Mouse (Mus musculus) kidney, adult 9 months (tissue): ENCODE measurements at regions not wholly inside any gene's neighbourhood (a gene's known extent, or its start where the extent isn't known, plus 50 kb on each side); places are given as distances from the start of the nearest gene placed in this dataset.

Experiments
- DNase-seq: peaks from one replicate; pipeline ENCODE4 v3.0.0; 2022

GRCm38 (mm10) chr2:161339327-161340001 is 230.6 kb upstream of the Chd6 start:
- DNase-seq: no peak

DNA sequence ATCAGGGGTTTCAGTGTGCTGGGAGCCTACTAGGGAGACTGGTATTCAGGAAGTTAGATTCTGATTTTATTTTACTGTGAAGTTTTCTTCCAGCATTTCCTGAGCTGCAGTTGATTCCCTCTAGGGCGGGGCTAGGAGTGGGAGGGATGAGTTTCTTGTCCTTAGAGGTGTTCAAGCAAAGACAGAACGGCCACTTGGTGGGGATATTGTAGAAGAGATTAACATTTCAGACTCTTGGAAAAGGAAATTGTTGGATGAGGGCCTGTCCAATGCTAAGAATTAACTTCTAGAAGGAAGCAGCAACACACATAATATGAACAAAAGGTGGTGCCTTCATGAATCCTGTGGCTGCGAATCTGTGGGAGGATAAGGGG is 230.1 kb upstream of the Chd6 start:
- DNase-seq: no peak

DNA sequence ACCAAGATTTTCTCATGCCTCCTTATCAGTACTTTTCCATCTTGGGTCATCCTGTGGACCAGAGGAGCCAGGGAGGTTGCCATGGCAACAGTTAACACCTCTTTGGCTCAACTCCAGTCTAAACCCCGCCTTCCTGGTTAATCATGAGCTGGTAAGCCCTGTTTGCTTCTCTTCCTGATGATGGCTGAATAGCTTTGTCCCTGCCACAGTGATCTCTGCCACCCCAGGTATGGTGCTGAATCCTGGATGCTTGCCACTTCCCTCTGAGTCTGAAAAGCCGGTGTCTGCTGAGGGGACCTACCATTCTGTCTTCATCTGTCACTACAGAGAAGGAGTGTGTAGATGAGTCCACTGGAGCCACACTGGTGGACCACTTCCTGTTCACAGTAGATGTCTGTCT is 223.8 kb upstream of the Chd6 start:
- DNase-seq: peak; percentile 62

GRCm38 (mm10) chr2:161331850-161332365 is 223.0 kb upstream of the Chd6 start:
- DNase-seq: no peak

- DNase-seq: no peak
Measured at GRCm38 (mm10) chr2:161302796-161303195, 193.9 kb upstream of the Chd6 start.

DNA sequence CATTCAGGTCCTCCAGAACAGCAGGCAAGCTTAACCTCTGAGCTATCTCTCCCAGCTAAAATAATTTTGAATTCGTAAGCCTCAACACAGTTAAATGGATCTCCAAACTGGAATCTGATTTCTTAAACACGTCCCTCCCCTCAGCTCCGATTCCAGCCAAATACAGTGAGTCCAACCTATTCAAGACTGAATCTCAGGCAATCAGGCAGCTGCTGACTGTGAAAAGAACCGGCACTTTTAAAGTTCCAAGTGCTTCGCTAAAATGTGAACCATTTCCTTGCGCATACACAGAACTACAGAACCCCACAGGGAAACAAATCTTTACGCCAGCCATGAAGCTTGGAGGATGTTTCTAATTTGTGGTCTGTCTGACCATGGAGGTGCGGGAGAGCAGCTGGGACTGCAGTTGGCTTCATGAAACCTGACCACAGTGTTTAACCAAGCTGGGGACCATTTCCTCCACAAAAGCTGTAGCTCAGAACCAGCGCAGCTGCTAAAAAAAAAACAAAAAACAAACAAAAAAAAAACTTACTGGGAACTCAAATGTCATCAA is 160.1 kb upstream of the Chd6 start:
- DNase-seq: no peak

GRCm38 (mm10) chr2:161266476-161266875 is 157.6 kb upstream of the Chd6 start:
- no peak for DNase-seq

DNA sequence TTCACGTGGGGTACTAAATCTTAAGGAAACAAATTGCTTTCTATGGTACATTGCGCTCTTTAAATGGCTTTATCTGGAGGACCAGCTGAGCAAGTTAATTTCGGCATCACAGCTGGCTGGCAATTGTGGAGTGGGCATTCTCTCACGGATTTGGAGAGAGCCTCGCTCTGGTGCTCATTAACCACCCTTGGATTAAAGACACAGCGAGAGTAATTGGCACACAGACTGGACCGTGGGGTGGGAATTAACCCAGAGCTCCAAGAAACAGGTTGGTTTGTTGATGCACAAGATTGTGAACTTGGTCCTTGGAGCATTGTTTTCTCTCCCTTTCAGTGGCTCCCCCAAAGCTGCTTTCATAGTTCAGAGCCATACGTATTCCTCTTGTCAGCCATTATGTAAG is 156.3 kb upstream of the Chd6 start:
- peak; percentile 36 for DNase-seq

DNA sequence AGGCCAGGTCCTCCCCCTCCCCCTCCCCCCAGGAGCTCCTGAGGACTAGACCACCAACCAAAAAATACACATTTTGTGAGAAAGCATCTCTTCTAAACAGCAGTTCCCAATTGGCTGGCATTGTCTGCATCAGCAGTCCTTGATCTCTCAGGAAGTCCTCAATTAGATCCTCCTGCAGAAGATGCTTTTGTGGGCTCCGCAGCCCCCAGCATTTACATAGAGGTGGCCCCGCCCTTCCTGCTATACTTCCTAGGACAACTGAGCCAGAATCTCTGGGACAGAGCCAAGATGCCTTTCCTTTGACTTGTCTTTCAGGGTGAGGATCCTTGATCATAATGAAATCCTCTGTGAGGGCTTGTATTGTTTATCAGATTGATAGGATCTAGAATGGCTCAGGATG is 143.9 kb upstream of the Chd6 start:
- DNase-seq: no peak

DNA sequence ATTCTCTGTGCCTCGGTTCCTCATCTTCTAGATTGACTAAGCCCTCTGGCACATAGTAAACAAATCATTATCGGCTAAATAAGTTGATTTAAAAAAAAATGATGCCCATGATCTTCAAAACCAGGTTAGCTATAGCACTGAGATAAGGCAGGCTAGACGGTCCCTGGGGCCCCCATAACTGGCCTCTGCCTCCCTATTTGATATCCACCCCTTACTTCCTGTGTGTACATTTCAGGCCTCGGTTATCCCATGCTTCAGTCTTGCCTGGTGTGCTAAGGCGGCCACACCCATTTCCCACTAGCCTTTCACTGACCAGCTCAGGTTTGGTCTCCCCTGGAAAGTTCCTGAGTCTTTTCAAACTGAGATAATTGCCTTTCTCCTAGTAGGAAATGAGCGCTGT is 132.8 kb upstream of the Chd6 start:
- DNase-seq: no peak

- no peak for DNase-seq
Measured at GRCm38 (mm10) chr2:161237280-161237819, 128.5 kb upstream of the Chd6 start.

DNA sequence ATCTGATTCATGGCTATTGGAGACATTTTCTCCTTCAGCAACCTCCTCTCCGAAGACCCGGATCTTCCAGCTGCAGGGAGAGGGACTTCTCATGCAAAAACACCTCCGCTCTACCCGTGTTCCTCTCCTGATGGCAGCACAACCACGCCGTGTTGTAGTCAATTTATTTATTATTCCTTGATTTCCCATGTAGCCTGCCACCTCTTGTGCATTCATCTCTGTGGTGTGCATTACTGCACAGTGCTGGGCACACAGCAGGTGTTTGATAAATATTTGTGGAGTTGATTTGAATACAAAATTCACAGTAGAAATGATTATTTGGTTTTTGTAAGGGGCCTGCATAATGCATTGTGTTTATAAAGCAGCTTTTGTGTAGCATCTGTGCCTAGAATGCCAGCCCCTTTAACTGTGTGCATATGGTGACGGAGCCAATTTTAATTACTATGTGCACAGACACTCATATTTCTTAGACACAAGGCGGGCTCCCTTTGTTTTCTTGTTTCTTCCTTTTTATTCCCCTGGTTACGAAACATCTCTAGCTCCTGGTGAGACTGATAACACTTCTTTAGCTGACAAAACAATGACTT is 124.4 kb upstream of the Chd6 start:
- DNase-seq: no peak

GRCm38 (mm10) chr2:161231405-161231804 is 122.5 kb upstream of the Chd6 start:
- no peak for DNase-seq

DNA sequence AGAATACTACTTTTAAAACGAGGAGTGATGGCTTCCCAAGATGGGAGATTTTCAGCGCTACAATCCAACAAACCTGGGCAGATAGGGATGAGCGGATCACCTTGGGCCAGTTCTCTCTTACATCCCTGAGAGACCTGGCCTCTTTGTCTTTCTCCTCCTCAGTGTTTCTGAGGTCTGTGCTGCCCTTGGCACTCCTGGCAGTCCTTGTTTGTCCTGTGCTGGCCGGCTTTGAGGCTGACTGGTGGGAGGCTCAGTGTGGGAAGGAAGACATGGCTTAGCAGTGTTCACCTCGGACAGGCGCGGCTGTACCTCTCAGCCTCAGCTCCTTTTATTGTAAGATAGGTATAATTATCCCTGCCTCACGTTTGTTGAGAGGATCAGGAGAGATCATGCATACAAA is 106.9 kb upstream of the Chd6 start:
- no peak for DNase-seq

DNA sequence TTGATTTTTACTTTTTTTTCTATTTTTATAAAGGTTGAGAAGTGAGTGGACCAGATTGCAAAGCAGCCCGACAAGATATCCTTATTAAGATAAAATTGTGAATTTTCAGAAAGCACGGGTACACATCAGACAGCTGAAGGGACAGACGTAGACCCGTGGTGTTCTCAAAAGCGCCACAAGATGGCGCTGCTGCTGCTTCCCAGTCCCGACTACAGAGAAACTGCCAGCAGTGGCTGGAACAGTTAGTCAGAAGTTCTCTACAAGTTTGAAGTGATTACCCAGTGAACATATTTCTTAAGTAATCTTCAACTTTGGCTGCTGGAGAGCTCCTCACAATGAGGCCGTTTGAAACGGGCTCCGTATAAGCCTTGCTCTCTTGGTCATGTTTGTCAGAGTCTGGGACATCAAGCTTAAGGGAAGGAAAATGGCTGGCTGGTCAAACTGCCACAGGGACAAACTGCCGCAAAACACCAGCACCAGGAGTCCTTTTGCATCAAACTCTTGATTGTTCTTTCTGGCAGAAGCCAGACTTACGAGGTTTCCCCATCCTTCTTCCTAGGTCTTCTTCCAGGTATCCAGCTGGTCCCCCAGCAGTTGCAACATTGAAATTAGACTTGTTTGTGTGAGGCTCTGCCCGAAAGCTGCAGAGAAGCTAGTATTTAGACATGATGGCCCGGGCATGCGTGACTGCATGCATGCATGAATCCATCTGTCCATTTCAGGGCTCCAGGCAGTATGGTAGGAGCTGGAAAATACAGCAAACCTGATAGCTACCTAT is 106.0 kb upstream of the Chd6 start:
- DNase-seq: peak; percentile 77

DNA sequence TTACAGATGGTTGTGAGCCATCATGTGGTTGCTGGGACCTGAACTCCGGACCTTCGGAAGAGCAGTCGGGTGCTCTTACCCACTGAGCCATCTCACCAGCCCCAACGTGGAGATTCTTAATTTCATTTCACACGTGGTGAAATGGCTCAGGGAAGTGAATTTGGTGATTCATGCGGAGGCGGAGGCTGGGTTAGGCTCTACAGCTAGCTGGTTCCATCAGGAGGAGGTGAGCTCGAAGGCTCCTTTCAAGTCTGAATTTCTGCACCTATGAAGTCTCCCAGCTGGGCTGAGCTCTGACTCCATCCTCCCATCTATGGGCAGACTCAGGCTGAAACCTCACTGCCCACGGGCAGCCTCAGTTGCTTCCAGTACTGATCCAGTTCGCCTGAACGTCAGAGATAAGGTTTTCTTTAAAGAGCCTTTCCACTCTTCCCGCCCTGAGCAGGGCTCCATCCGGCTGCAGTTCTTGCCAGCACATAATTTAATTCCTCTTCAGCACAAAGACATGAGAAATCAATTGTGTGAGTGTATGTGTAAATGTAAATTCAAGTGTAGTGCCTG is 103.5 kb upstream of the Chd6 start:
- DNase-seq: no peak

GRCm38 (mm10) chr2:161196713-161197372 is 88.0 kb upstream of the Chd6 start:
- no peak for DNase-seq

DNA sequence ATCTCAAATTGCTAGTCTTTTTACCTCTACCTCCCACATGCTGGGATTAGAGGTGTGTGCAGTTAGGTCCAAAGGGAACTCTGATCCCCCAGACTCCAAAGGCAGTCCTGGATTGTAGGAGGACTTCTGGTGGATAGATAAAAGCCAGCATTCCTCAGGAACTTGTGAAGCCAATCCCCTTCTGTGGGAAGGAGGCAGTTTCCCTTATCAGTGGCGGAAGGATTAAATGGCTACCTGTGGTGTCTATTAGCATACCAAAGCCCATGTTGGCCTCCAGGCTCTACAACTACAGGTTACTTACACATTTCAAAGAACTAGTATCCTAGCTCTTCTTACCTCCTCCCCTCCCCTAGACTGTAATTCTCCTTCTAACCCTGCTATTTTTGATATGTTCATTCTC is 78.6 kb upstream of the Chd6 start:
- DNase-seq: no peak

- DNase-seq: peak; percentile 10
Measured at GRCm38 (mm10) chr2:161185122-161185521, 76.2 kb upstream of the Chd6 start.

- peak; percentile 86 for DNase-seq
Measured at GRCm38 (mm10) chr2:161177355-161178021, 68.6 kb upstream of the Chd6 start.

GRCm38 (mm10) chr2:161166681-161167080 is 57.8 kb upstream of the Chd6 start:
- no peak for DNase-seq

DNA sequence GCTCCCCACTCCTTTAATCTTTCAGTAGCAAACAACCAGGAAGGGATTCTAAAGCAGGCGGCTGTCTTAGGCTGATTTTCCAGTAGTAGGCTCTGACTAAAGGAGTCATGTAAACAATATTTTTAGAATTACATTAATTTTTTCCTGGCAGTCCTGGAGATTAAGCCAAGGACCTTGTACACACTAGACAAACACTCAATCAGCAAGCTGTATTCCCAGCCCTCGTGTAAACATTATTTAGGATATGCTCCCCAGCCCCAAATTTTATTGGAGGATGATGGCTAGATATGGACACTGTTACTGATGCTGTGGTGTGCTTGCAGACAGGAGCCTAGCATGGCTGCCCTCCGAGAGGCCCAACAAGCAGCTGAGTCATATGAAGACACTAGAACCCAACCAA is 56.6 kb upstream of the Chd6 start:
- DNase-seq: no peak
